Mouse (Mus musculus) thymus, postnatal 4 days (tissue): ENCODE measurements around the gene Crygc.
A peak's percentile ranks its signal among the peaks of the same experiment; 100 is the strongest.

Experiments used
- DNase-seq: peaks from one replicate; pipeline ENCODE4 v3.0.0; 2021

The Crygc gene

GRCm38 (mm10) chr1:65073589-65073988, at the start of gene Crygc:
Gene Crygc (minus strand): TSS chr1:65073689.
- DNase-seq, result no peak

GRCm38 (mm10) chr1:65122574-65123372, 49.3 kb upstream of the Crygc start, which contains the start of gene D630023F18Rik:
Gene D630023F18Rik (minus strand): TSS chr1:65123214.
- DNase-seq, result no peak

- DNase-seq, result no peak
Observed at GRCm38 (mm10) chr1:65119438-65119837, 45.9 kb upstream of the Crygc start, which contains the start of gene Gm28845. Gene Gm28845 (minus strand): TSS chr1:65119558.

GRCm38 (mm10) chr1:65118150-65118913, 44.8 kb upstream of the Crygc start:
- no peak for DNase-seq

GRCm38 (mm10) chr1:65113536-65114172, 40.2 kb upstream of the Crygc start:
- no peak for DNase-seq

- DNase-seq, result no peak
Observed at GRCm38 (mm10) chr1:65112807-65113196, 39.3 kb upstream of the Crygc start.

GRCm38 (mm10) chr1:65112031-65112806, 38.7 kb upstream of the Crygc start:
- peak; percentile 58 for DNase-seq

- DNase-seq, result no peak
Observed at GRCm38 (mm10) chr1:65109756-65110435, 36.4 kb upstream of the Crygc start.

GRCm38 (mm10) chr1:65109196-65109595, 35.7 kb upstream of the Crygc start:
- DNase-seq, result no peak

- no peak for DNase-seq
Observed at GRCm38 (mm10) chr1:65107654-65108279, 34.3 kb upstream of the Crygc start.

GRCm38 (mm10) chr1:65103273-65103672, 29.8 kb upstream of the Crygc start, which contains the start of gene Cryga:
Gene Cryga (minus strand): TSS chr1:65103373.
- no peak for DNase-seq

GRCm38 (mm10) chr1:65096953-65097352, 23.5 kb upstream of the Crygc start:
- no peak for DNase-seq

- DNase-seq, result no peak
Observed at GRCm38 (mm10) chr1:65091566-65091965, 18.1 kb upstream of the Crygc start.

- no peak for DNase-seq
Observed at GRCm38 (mm10) chr1:65090370-65090769, 16.9 kb upstream of the Crygc start.

GRCm38 (mm10) chr1:65088567-65089356, 15.3 kb upstream of the Crygc start:
- no peak for DNase-seq

- DNase-seq, result no peak
Observed at GRCm38 (mm10) chr1:65082188-65082587, 8.7 kb upstream of the Crygc start, which contains the start of gene Crygb. Gene Crygb (minus strand): TSS chr1:65082288.

- DNase-seq, result no peak
Observed at GRCm38 (mm10) chr1:65075607-65076006, 2.1 kb upstream of the Crygc start.

GRCm38 (mm10) chr1:65067842-65068241, 5.6 kb downstream of the Crygc start:
- no peak for DNase-seq

- DNase-seq, result no peak
Observed at GRCm38 (mm10) chr1:65064201-65064600, 9.3 kb downstream of the Crygc start.

GRCm38 (mm10) chr1:65063352-65063751, 10.1 kb downstream of the Crygc start, which contains the start of gene Crygd:
Gene Crygd (minus strand): TSS chr1:65063452.
- no peak for DNase-seq
